Mouse (Mus musculus): ENCODE measurements around the gene Ube4a. TPM values are rescaled to one million over a fixed set of nuclear protein-coding genes. Genes with fewer than 3 reads are reported as not detected.

Gene Ube4a
- polyA plus RNA-seq, 1 experiment from 2014 or later: 38.2 TPM

DNA sequence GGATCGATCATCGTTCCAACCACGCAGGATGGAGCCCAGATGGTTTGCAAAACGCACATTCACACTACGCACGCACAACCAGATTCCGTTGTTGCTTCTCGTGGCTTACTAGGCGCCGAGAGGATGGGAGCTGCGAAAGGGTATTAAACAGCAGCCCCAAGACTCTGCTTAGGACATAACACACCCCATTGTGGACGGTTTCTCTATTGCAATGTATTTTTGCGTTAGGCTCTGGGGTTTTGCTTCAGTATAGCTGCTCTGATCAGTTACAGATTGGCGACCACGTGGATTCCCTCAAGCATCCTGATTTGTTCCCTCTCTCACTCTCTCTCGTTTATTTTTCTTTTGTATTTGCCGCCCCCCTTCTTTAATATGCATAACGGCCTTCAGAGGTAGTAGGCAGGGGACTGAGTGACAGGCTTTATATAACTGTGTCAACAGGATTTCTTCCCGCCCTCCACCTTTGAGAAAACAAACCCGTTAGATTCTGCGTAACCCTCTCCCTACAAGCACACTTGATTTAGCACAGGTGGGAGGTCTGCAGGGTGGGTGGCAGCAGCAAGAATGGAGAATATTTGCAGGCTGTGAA lies 82.3 kb downstream of the Ube4a start:
- peak overlapping the region; percentile 94 for H3K4me2 ChIP-seq (ENCODE audit: low read depth)
- peak overlapping the region; percentile 95 for H3K9ac ChIP-seq (ENCODE audit: low read length)
- 0 out of 2 replicates have a peak, but pooled peaks have one; percentile 5 for ATAC-seq (ENCODE audit: insufficient read depth, low FRiP score, low TSS enrichment)
- peak; percentile 61 for DNase-seq (ENCODE audit: low spot score)
- under 1% methylated on average over 21 of the region's 21 CpGs for WGBS
- H3K27ac ChIP-seq (ENCODE audit: low read depth, low read length): peak overlapping the region; percentile 98
- H3K4me3 ChIP-seq (ENCODE audit: low read depth, low read length): peak overlapping the region; percentile 99
- peaks cover 12% of the 10 kb centered on the region for H3K4me1 ChIP-seq (ENCODE audit: control insufficient read depth, insufficient read depth, low read length)
- no peaks in the 10 kb centered on the region for H3K27me3 ChIP-seq (ENCODE audit: control insufficient read depth, insufficient read depth, low read length)
- no peaks in the 10 kb centered on the region for H3K36me3 ChIP-seq (ENCODE audit: control insufficient read depth, insufficient read depth, low read length)
- H3K9me3 ChIP-seq (ENCODE audit: control insufficient read depth, low read length): no peaks in the 10 kb centered on the region

DNA sequence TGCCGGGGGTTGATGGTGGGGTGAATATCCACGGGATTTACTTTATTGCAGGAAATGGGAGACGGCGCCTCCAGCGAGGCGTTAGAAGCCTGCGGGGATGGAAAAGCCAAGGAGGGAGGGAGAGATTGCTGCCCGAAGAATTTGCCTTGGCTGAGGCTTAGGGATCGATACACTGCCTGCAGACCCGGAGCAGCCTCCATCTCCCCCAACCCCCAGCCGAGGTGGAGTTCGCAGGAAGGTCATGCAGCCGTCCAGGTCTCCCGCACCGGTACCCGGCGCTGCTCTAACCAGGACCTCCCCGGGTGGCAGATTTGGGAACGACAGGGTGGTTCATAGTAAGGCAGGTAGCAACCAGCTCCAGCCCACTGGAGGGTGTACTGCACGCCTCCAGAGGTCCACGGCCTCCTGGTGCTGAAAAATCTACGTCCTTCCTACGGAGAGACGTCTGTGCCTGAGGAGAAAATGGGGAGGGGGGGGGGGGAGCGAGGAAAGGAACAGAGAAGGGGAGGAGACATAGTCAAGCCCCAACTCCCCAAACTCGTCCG lies 82.9 kb downstream of the Ube4a start:
- Histone ChIP-seq H3K27ac (ENCODE audit: low read depth, low read length) (peak overlapping the region; percentile 98), H3K4me1 (ENCODE audit: control insufficient read depth, insufficient read depth, low read length) (peaks cover 15% of the 10 kb centered on the region), H3K9ac (ENCODE audit: low read length) (peak overlapping the region; percentile 95), H3K4me2 (ENCODE audit: low read depth) (peak overlapping the region; percentile 94), H3K9me3 (ENCODE audit: control insufficient read depth, low read length) (no peaks in the 10 kb centered on the region), H3K27me3 (ENCODE audit: control insufficient read depth, insufficient read depth, low read length) (no peaks in the 10 kb centered on the region), H3K36me3 (ENCODE audit: control insufficient read depth, insufficient read depth, low read length) (no peaks in the 10 kb centered on the region), H3K4me3 (ENCODE audit: low read depth, low read length) (peak overlapping the region; percentile 99)
- DNase-seq (ENCODE audit: low spot score) (no peak), ATAC-seq (ENCODE audit: insufficient read depth, low FRiP score, low TSS enrichment) (peak; percentile 56)
- WGBS: 0% methylated on average over 26 of the region's 27 CpGs

DNA sequence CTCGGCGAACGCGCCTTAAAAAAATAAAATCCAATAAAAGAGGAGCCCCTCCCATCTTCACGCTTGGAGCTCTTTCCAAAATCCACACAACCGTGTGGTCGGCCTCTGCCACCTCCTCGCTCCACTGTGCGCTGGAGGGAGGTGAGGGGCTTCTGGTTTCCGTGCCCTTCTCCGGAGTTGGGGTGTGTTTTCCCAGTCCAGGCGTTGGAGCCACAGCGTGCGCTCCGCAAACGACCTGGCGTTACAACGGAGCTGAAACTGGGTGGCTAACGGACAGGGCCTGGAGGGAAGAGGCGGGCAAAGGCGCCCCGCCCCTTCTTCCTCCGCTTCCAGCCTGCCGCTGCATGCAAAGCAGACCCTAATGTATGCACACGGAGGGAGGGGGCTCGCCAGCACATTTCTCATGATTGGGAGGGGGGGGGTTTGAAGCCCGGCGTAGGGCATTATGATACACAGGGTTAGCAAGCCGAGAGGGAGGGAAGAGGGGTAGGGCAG lies 83.4 kb downstream of the Ube4a start:
- Histone ChIP-seq H3K27me3 (ENCODE audit: control insufficient read depth, insufficient read depth, low read length) (no peaks in the 10 kb centered on the region), H3K27ac (ENCODE audit: low read depth, low read length) (peak overlapping the region; percentile 98), H3K4me3 (ENCODE audit: low read depth, low read length) (peak overlapping the region; percentile 99), H3K4me2 (ENCODE audit: low read depth) (peak overlapping the region; percentile 94), H3K36me3 (ENCODE audit: control insufficient read depth, insufficient read depth, low read length) (no peaks in the 10 kb centered on the region), H3K9ac (ENCODE audit: low read length) (peak overlapping the region; percentile 95), H3K9me3 (ENCODE audit: control insufficient read depth, low read length) (no peaks in the 10 kb centered on the region), H3K4me1 (ENCODE audit: control insufficient read depth, insufficient read depth, low read length) (peaks cover 20% of the 10 kb centered on the region)
- ATAC-seq (ENCODE audit: insufficient read depth, low FRiP score, low TSS enrichment): peak; percentile 55
- peak; percentile 90 for DNase-seq (ENCODE audit: low spot score)
- WGBS: 0% methylated on average over 28 of the region's 29 CpGs

DNA sequence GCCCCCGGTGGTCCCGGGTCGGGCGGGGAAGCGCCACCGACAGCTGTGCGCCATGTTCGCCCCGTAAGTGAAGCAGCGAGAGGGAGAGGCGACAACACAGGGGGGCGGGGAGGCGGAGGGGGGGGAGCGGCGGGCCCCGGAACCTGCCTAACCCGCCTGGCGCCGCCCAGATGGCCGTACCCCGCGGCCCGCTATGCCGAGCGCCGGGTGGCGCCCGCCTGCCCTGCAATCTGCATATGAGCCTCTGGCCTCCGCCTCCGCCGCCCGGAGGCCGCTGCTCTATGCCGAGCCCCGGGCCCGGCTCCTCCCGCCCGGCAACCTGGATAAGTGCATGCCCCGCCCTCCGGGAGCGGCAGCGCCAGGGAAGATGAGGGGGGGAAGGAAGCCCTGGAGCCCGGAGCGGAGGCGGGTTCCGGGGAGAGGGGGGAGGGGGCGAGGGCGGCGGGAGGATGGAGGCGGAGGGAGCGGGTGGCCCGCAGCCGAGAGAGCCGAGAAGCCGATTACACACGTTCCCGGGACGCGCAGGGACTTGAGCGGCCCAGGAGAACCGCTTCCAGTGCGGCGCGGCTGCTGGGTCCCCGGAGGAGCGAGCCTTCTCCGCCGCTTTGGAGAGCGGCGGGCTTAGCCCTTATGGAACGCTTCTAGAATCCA lies 84.1 kb downstream of the Ube4a start, which contains the start of gene Kmt2a:
Gene Kmt2a, minus strand, starts transcription at position 76 of the 651 bp plus-strand sequence.
- no peaks in the 10 kb centered on the region for H3K36me3 ChIP-seq (ENCODE audit: control insufficient read depth, insufficient read depth, low read length)
- peak within 1 kb of the TSS; percentile 97 for H3K4me2 ChIP-seq (ENCODE audit: low read depth)
- H3K9ac ChIP-seq (ENCODE audit: low read length): peak within 1 kb of the TSS; percentile 95
- no peaks in the 10 kb centered on the region for H3K27me3 ChIP-seq (ENCODE audit: control insufficient read depth, insufficient read depth, low read length)
- peak; percentile 98 for DNase-seq (ENCODE audit: low spot score)
- H3K4me1 ChIP-seq (ENCODE audit: control insufficient read depth, insufficient read depth, low read length): peaks cover 20% of the 10 kb centered on the region
- H3K27ac ChIP-seq (ENCODE audit: low read depth, low read length): peak within 1 kb of the TSS; percentile 98
- no peaks in the 10 kb centered on the region for H3K9me3 ChIP-seq (ENCODE audit: control insufficient read depth, low read length)
- H3K4me3 ChIP-seq (ENCODE audit: low read depth, low read length): peak within 1 kb of the TSS; percentile 99
- ATAC-seq (ENCODE audit: insufficient read depth, low FRiP score, low TSS enrichment): peak; percentile 70
- under 1% methylated on average over 44 of the region's 71 CpGs for WGBS

DNA sequence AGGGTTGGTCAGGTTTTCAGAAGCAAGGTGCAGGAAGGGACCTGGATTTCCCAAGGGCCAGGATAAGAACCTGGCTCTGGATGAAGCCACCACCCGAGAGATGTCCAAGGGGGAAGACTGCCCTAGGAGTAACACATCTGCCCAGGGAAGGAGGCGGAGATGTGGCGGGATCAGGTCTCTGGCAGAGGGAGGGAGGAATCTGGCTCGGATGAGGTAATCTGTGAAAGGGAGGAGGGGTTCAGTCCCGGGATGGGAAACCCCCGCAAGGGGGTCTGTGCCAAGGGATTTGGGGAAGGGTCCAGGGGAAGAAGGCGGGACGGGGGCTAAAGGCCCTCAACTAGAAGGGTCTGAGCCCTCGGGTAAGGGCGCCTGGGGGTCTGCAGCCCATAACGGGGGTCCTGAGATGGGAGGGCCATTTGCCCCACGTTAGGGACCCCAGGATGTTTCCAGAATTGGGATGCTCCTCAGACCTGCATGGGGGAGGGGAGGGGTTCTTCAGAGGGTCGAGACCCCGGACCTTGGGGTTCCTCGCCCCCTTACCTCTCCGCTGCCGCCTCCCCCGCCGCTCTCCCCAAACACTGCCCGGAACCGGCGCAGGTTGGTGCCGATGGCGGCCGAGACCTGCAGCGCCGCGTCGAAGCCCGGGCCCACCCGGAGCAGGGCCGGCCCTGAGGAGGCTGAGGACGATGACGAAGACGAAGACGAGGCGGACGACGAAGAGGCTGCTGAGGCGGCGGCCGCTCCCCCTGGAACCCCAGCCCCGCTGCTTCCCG lies 84.9 kb downstream of the Ube4a start:
- Histone ChIP-seq H3K27me3 (ENCODE audit: control insufficient read depth, insufficient read depth, low read length) (no peaks in the 10 kb centered on the region), H3K4me1 (ENCODE audit: control insufficient read depth, insufficient read depth, low read length) (peaks cover 20% of the 10 kb centered on the region), H3K36me3 (ENCODE audit: control insufficient read depth, insufficient read depth, low read length) (no peaks in the 10 kb centered on the region), H3K27ac (ENCODE audit: low read depth, low read length) (peak overlapping the region; percentile 98), H3K9me3 (ENCODE audit: control insufficient read depth, low read length) (no peaks in the 10 kb centered on the region), H3K4me2 (ENCODE audit: low read depth) (peak overlapping the region; percentile 97), H3K9ac (ENCODE audit: low read length) (peak overlapping the region; percentile 95), H3K4me3 (ENCODE audit: low read depth, low read length) (peak overlapping the region; percentile 99)
- DNase-seq (ENCODE audit: low spot score): peak; percentile 29
- ATAC-seq (ENCODE audit: insufficient read depth, low FRiP score, low TSS enrichment): no peak
- under 1% methylated on average over 36 of the region's 44 CpGs for WGBS

DNA sequence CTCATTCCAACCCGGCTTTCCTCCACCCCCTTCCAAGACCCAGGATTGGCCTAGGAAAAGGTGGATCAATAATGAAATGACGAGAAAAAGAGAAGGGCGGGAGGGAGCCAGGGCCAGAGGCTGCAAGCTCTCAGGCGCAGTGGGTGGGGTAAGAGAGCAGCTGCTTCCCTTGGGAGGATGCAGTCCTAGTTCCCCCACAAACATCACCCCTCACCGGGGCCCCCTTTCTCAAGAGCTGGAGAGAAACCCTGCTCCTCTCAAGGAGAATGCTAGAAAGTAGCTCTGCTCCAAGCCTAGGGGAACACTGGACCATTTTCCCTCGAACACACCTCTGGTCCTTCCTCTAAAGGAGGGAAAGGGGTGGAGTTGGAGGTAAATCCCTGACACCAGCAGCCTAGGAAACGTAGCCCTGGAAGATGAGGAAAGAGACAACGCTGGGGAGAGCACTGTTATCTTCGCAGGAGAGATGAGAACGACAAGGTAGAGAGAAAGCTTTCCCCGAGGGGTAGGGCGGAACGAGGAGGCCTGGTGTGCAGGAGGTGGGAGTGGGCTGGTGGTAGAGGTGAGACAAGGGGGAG lies 85.6 kb downstream of the Ube4a start:
- Histone ChIP-seq H3K27ac (ENCODE audit: low read depth, low read length) (peak overlapping the region; percentile 98; the same call in 1 of the 2 replicates), H3K36me3 (ENCODE audit: control insufficient read depth, insufficient read depth, low read length) (no peaks in the 10 kb centered on the region), H3K27me3 (ENCODE audit: control insufficient read depth, insufficient read depth, low read length) (no peaks in the 10 kb centered on the region), H3K9me3 (ENCODE audit: control insufficient read depth, low read length) (no peaks in the 10 kb centered on the region), H3K4me2 (ENCODE audit: low read depth) (peak overlapping the region; percentile 97), H3K4me3 (ENCODE audit: low read depth, low read length) (peak overlapping the region; percentile 99), H3K4me1 (ENCODE audit: control insufficient read depth, insufficient read depth, low read length) (peaks cover 23% of the 10 kb centered on the region), H3K9ac (ENCODE audit: low read length) (peak overlapping the region; percentile 95)
- WGBS: 2% methylated on average over 13 of the region's 13 CpGs
- ATAC-seq (ENCODE audit: insufficient read depth, low FRiP score, low TSS enrichment) (no peak), DNase-seq (ENCODE audit: low spot score) (peak; percentile 40)

DNA sequence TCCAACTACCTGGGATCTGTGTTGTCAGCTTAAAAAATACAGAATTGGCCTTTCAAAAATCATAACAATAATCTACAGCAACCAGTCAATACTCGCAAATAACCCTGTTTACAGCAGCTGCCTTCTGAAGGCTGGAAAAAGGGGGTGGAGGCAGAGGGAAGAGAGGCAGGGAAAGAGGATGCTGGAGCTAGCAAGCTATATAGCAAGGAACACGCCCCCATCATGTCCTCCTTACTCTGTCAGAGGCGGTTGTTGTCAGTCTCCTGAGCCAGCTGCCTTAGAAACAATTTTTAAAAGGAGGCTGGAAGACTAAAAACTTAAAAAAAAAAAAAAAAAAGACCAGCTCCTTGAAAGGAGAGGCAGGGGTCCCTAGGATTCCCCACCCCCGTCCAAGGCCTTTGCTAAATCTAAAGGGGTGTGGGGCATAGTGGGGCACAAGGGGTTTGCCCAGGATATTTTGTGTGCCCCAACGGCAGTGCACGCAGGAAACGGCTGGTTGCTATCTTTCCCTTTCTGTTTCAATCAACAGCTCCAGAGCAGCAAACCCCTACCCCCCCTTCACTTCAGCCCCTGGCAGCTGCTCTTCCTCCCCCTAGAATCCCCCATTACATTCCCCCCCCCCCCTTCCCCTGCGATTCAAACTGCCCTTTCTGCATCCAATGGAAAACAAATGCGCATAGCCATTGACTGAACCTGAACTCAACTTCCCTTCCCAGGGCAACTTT lies 86.5 kb downstream of the Ube4a start:
- Histone ChIP-seq H3K4me1 (ENCODE audit: control insufficient read depth, insufficient read depth, low read length) (peaks cover 23% of the 10 kb centered on the region), H3K36me3 (ENCODE audit: control insufficient read depth, insufficient read depth, low read length) (no peaks in the 10 kb centered on the region), H3K4me2 (ENCODE audit: low read depth) (peak overlapping the region; percentile 97), H3K4me3 (ENCODE audit: low read depth, low read length) (peak overlapping the region; percentile 99), H3K9me3 (ENCODE audit: control insufficient read depth, low read length) (no peaks in the 10 kb centered on the region), H3K27ac (ENCODE audit: low read depth, low read length) (no peak overlapping the region), H3K9ac (ENCODE audit: low read length) (peak overlapping the region; percentile 95), H3K27me3 (ENCODE audit: control insufficient read depth, insufficient read depth, low read length) (no peaks in the 10 kb centered on the region)
- peak; percentile 19 for DNase-seq (ENCODE audit: low spot score)
- 26% methylated on average over 9 of the region's 9 CpGs for WGBS
- ATAC-seq (ENCODE audit: insufficient read depth, low FRiP score, low TSS enrichment): no peak

DNA sequence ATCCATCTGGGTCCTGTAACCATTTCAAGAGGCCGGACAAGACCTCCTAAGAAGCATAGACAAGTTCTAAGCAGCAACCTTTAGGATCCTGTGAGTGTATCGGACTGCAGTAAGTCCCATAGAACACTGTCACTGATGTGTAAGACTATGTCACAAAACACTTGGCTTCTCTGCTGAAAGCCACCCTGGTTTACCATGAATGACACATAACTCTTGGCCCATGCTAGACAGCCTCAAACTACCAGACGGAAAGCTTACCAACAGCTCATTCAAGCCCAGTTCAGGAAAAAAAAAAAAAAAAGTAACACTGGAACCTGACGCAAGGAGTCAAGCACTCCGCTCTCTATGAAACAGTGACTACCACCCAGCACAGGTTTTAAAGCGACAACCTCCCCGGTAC lies 87.7 kb downstream of the Ube4a start:
- Histone ChIP-seq H3K4me2 (ENCODE audit: low read depth) (no peak overlapping the region), H3K27me3 (ENCODE audit: control insufficient read depth, insufficient read depth, low read length) (no peaks in the 10 kb centered on the region), H3K4me1 (ENCODE audit: control insufficient read depth, insufficient read depth, low read length) (peaks cover 19% of the 10 kb centered on the region), H3K4me3 (ENCODE audit: low read depth, low read length) (no peak overlapping the region), H3K36me3 (ENCODE audit: control insufficient read depth, insufficient read depth, low read length) (no peaks in the 10 kb centered on the region), H3K9ac (ENCODE audit: low read length) (no peak overlapping the region), H3K27ac (ENCODE audit: low read depth, low read length) (no peak overlapping the region), H3K9me3 (ENCODE audit: control insufficient read depth, low read length) (no peaks in the 10 kb centered on the region)
- DNase-seq (ENCODE audit: low spot score) (no peak), ATAC-seq (ENCODE audit: insufficient read depth, low FRiP score, low TSS enrichment) (no peak)
- WGBS: 86% methylated on average over 7 of the region's 7 CpGs

Data from neural tube, embryonic 11.5 days (tissue).